Mouse (Mus musculus): ENCODE measurements around the gene Slc25a39.
"Not testable (repeated sequence)": the region's sequence is repeated elsewhere in the genome, so short reads cannot be mapped to it uniquely, and the experiment has no call there.

The Slc25a39 gene

DNA sequence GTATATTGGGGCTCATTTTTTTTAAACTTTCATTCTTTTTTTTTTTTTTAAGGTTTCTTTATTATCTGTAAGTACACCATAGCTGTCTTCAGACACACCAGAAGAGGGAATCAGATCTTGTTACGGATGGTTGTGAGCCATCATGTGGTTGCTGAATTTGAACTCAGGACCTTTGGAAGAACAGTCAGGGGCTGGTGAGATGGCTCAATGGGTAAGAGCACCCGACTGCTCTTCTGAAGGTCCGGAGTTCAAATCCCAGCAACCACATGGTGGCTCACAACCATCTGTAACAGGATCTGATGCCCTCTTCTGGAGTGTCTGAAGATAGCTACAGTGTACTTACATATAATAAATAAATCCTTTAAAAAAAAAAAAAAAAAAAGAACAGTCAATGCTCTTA, 2.6 kb upstream of the Slc25a39 start:
- DNase-seq, result not testable (repeated sequence)

DNA sequence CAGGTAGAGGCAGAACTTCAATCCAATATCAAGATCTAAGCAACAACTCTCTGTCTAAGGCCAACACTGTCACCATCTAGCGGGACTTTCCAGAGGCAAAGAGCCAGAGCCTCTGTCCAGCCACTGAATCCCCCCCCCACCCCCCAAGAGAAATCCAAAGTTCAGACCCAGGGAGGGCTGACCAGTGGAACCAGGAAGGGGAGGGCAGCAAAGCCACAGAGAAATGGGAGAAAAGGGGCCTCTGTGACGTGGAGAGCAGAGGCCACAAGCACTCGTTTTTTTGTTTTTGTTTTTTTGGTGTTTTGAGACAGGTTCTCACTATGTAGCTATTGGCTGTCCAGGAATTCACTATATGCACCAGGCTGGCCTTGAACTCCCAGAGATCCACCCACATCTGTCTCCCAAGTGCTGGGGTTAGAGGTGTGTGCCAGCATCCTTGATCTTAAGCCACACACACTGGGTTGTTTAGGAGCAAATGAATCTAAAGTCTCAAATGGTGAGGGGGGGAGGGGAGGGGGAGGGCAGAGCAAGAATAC, 2.1 kb upstream of the Slc25a39 start:
- no peak for DNase-seq

DNA sequence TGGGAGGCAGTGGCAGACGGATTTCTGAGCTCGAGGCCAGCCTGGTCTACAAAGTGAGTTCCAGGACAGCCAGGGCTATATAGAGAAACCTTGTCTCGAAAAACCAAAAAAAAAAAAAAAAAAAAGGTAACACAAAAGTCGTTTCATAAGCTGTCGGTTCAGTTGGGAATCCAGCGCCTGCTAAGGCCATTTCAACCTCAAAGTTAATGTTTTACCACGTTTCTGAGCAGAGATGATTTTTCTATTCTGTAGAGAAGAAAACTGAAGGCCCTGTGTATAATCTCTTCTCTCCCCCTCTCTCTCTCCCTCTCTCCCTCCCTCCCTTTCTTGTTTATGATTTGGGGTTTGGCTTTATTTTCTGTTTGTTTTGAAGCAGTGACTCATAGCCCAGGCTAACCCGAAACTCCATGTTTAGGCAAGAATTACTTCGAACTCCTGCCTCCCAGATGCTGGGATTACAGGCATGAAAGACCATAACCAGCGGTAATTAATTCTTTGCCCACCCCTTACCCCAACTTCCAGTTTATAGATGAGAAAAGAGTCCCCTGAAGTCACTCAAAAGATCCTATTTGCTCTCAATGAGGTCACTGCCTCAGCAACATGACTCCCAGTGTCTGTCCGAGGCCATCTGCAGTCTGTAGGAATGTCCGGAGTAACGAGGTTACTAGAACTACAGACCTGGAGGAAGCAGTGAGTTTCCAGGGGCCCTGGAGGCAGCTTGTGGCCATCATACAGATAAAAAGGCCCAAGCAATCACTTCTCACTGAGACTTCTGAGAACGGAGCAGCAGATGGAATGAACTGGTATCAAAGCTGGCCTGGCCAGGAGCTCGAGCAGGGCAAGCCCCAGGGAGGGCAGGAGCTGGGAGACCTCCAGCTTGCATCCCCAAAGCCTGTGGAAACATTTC, 1.4 kb upstream of the Slc25a39 start:
- DNase-seq, result no peak

DNA sequence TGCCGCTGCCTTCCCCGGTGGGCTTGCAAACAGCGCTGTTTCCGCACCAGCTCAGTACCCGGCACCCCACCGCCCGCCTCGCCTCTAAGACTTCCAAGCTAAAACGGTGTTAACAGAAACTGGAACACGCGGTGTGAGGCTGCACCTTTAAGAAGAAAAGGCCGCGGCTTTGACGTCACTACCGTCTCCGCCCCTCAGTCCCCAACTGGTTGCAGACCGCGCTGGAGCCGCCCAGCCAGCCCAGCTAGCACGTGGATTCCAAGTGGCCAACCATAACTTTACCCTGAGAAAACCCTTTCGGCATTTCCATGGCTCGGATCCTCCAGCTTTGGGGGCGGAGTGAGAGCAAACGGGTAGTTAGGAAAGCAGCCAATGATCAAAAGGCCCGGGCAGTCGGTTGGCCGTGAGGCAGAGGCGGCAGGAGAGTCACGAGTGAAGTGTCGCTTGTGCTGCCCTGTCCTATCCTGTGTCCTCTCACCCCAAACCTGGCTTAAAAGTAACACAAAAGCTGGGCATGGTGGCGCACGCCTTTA, 664 bp upstream of the Slc25a39 start:
- DNase-seq, result peak; percentile 97

DNA sequence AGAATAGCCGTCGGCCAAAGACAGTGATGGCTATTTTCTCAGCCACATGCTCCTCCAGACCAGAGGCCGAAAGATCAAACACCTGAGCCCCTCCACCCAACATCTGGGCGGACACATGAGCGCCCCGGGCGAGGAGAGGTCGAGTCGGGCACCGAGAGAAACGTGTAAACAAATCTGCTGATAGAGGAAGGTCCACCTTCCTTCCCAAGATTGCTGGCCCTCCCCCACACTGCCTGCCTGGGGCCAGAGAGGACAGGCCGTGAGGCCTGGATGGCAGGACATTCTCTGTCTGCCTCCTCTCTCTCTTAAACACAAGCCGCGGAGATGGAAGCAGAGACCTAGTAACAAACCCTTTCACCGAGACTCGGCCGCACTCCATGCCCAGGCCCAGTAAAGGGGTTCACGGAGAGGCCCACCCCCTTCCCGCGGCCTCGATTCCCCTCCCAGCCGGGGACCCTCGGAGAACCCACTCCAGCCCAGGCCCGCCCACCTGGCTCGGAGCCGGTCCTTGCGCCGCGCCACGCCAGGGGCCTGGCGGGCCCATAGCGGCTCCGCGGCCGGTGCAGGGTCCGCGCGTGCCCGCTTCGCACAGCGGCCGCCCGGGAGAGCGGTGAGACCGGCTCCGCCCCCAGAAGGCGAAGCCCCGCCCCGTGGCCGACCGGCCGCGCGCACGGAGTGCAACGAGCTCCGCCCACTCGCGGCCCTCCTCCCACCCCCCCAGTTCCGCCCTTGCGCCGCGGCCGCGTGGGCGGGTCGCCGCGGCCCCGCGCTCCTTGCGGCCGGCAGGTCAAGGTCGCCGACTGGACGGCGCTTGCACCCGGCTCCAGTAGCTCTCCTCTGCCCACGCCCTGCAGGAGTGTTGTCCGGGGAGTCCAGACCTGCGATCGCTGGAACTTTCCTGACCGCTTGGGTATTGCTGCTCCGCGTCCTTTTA, 579 bp downstream of the Slc25a39 start:
- DNase-seq, result peak; percentile 91

DNA sequence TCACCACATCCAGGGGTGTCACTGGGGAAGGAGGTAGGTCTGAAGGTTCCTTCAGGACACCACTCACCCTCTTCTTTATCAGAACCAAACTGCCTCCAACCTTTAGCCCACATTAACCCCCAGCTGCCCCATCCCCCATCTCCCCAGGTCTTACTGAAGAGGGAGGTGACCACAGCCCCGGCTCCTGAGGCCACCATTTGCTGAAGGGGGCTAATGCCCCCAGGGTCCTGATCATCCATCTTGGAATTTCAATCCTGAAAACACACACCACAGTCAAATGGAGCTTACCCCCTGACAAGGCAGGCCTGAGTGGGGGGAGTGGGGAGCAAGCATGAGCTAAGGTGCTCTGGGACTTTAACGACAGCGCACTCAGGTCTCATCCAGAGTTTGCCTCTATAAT, 1.3 kb downstream of the Slc25a39 start:
- DNase-seq, result no peak

DNA sequence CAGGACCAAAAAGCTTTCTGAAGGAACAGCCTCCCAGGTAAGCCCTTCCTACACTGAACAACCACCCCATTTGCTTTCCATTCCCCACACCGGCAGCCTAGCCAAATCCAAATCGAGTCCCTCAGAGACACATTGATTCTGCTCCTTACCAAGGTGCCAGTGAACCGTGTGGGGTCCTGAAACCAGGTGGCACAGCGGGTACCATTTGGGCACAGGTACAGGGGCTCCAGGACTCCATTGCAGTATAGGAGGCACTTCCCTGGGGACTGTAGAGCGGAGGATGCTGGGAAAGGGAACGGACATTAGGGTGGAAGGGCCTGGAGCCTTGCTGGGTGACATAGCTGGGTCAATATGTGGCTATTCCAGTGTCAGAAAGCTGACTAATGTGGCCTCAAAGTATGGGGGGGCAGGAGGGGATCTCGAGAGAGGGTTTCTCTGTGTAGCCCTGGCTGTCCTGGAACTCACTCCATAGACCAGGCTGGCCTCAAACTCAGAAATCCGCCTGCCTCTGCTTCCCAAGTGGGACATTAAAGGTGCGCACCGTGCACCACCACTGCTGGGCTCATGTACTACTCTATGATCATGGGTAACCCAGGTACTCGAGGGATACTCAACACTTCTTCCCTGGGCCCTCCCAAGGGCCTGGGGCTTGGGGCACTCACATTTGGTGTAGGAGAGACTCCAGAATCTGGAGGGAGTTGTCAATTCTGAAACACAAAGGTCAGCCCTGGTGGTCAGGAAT, 2.0 kb downstream of the Slc25a39 start:
- no peak for DNase-seq

DNA sequence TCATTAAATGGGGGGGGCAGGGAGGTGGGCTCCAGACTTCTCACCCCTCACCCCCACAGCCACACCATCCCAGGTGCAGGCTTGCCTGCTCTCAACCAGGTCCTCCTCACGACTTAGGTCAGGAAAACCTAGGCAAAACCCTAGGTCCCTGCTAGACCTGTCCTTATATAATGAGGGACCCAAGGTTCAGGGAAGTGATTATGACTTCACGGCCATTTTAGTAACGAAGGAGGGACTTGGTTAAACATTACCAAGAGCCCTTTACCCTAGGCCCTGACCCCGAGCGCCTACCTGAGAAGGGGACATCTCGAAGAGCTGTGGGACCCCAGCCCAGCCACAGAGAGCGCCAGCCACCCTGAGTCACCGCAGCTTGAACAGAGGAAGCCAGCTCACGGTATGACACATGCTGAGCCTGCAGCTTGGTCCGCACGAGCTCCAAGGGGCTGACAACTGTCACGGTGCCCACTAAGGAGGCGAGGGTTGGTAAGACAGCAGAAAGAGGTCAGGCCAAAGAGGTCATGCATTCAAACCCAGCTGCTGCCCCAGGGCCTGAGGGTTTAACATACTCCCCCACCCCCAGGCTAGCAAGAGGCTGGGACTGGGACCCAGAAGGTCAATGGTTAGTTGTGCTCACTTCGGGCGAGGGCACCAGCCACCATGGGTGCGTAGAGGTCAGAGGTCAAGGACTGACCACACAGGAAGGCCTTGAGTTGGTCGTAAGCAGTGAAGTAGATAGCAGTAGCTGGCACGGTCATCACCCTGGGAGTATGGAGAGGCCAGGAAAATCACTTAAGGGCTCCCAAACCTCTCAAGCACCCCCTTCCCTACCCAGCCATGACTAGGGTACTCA, 3.4 kb downstream of the Slc25a39 start:
- DNase-seq, result no peak

DNA sequence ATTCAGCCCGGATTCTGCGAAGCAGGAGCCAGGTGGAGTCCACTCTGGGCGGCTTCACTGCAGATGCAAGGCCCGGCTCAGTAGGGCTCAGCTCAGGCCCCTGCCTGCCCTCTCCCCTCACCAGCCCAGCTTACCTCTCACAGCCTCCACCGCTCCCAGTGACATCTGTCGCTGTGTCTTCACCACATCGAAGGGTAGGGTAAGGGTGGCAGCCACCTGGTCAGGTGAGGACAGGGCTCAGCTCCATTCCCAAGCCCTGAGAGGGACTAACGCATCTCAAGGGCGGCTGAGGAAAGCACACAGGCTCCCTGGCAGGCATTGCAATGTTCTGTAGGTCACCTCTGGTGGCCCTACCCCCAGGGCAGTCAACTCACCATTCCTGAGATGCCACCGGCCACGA, 4.1 kb downstream of the Slc25a39 start:
- no peak for DNase-seq

DNA sequence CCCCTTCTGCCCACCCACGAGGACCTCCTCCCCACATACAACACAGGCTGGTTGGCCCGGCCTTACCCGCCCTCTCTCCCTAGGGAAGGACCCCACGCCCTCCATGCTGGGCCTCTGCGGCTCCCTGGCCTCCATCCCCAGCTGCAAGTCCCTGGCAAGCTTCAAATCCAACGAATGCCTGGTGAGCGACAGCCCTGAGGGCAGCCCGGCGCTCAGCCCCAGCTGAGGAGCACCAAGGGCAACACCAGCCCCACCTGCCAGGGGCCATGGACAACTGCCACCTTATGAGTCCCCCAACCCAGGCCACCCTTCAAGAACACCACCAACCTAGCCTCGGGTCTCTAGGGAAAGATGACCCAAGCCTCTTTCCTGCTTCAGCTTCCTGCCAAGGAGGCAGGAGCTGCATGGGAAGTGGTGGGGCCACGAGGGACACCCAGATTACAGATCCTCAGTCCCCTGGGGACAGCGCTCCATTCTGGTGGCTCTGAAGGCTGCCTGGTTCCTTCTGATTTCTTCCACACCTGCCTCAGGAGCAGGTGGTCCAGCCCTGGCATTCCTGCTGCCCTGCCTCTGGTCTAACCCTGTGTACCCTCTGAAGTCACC, 5.7 kb downstream of the Slc25a39 start:
- no peak for DNase-seq

DNA sequence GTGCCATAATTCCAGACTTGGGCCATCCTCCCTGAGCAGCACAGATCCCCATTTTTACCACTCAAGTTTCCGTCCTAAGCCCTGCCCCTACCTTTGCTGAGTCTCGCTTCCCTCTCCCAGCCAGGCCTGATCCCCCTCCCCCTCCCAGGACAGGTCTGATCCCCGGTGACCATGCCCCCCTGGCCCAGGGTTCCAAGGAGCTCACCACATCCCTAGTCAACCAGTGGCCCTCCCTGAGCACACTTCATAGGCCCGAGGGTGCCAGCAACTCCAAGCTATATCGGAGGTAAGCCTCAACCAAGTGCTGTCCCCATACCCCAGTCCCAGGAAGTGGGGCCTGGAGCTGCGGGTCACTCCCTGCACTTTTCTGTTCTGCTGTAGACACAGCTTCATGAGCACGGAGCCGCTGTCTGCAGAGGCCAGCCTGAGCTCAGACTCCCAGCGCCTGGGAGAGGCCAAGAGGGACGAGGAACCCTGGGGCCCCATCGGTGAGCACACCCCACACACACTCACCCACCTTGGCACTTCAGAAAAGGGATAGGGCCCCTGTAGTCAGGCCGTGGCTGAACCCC, 7.1 kb downstream of the Slc25a39 start:
- no peak for DNase-seq

DNA sequence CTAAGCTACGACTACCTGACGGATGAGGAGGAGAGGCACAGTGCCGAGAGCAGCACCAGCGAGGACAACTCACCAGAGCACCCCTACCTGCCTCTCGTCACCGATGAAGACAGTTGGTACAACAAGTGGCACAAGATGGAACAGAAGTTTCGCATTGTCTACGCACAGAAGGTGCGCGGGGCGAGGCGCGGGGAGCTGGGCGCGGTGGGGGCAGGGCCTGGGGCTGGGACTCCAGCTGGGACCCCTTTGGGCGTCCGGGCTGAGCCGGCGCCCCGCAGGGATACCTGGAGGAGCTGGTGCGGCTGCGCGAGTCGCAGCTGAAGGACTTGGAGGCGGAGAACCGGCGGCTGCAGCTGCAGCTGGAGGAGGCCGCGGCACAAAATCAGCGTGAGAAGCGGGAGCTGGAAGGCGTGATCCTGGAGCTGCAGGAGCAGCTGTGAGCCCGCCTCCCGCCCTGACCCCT, 8.1 kb downstream of the Slc25a39 start:
- DNase-seq, result peak; percentile 64

DNA sequence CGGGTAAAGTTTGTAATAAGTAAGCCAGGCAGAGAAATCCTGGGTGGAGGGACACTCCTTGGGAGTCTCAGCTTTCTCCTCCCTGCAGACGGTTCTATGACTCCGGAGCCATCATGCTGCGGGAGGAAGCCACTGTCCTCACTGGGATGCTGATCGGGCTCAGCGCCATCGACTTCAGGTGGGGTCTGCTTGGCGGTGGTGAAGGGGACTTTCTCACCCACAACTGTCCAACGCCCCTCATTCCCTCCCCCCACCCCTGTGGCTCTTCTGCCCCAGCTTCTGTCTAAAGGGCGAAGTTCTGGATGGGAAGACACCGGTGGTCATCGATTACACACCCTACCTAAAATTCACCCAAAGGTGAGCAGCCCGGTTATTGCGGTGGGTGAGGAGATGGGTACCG, 8.6 kb downstream of the Slc25a39 start:
- DNase-seq, result peak; percentile 15

DNA sequence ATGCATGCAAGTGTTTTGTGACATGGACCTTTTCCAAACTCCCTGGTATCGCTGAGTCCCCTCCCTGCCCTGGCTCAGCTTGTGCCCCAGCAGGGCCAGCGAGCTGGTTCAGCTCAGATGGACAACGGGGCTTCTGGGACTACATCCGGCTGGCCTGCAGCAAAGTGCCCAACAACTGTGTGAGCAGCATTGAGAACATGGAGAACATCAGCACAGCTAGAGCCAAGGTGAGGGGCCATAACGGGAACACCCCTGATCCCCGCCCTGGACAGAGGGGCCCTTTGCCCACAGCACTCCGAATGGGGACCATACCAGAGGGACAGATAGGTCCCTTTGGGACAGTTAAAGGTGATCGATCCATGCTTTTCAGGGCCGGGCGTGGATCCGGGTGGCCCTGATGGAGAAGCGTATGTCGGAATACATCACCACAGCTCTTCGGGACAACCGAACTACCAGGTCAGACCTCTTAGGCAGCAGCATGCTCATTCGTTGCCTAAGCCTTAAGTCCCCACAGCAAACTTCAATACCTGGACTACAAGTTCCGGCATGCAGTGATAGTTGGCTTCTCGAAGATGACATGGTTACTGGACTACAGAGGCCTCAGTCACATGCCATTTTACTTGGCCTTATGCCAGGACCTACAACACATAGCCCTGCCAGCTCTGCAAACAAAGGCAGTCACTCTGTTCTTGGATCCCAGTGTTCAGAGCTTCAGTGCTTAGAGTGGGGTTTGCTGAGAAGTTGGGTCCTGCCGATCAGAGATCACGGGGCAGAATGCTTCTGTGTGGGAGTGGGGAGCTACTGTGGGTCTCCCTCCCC, 9.5 kb downstream of the Slc25a39 start:
- peak; percentile 56 for DNase-seq

DNA sequence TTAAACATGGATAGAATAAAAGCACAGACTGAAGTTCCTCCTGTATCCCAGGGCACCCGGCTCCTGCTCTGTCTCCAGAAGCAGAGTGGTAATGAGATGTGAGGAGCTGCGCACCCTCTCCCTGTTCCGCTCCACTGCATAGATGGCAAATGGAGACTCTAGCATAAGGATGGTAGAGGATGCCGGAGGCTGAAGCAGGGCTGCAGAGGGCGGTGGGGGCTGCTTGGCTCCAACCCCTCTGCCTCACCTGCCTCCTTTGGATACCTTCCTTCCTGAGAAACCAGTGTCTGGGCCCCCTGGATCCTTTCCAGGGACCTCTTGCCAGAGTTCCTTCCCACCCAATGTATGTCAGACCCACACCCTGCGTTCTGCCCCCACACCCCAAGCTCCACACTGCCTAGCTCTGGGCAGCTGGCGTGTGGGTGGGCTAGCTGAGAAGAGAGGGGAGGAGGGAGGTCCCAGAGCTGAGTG, 11.0 kb downstream of the Slc25a39 start:
- peak; percentile 76 for DNase-seq

DNA sequence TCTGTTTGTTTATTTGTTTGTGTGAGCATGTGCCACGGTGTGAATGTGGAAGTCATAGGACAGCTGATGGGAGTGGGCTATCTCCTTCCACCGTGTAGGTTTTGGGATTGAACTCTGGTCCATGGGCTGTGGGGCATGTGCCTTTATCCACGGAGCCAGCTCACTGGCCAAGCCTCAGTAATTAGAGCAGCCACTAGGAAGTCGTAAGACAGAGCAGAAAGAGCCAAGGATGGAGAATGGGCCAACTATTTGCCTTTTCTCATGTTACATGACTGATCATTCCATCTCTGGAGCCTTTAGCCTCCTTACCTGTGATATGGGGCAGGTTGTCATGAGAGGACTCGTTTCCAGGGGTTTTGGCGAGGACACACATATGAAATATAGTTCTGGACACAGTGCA, 11.5 kb downstream of the Slc25a39 start:
- DNase-seq, result no peak

DNA sequence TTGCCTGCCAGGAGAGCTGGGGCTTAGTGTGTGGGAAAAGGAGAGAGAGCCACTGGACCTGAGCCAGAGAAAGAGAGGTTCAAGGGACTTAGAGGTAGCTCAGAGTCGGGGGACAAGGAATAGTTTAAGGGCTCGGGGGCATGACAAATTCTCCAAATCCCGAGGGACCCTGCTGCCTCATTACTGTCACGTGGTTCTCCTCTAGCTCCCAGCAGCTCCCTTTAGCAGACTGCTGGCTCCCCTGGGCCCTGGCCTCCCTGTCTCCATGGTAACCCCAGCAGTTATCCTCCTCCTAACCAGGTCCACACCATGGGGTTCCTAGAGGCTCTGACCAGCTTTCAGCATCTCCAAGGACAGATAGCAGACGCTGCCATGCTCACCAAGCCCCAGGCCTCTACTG, 12.5 kb downstream of the Slc25a39 start:
- DNase-seq, result peak; percentile 21

DNA sequence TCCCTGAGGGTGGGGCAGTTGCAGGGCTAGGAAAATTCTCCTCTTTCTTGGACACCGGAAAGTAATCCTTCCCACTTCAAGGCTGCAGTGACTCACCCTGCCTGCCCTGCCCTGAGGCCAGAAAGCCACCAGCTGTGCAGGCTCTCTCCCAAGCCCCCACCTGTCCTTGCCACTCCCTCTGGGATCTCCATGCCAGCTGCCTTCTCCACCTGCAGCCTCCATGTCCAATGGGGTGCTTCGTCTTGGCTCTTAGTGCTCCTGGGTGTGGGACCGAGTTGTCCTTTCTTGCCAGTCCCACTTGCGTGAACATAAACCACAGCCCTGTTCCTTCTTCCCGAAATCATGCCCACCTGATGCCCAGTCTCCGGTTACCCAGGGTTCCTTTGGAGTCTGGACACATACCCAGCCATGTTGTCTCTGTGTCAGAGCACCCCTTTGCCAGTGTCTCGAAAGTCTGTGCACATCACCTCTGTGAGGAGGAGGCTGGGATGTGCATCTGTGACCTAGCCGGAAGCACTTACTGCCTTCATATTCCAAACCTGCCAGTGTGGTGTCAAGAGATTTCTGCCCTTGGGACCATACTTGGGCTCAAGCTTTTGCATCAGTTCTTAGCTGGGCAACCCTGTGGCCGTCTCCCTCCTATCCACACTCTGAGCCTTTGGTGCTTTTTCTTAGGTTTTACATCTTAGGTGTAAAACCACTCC, 13.2 kb downstream of the Slc25a39 start:
- DNase-seq, result no peak

Data from right cerebral cortex, adult 18-20 months (tissue).